Mouse (Mus musculus): ENCODE data around the gene S100a3. TPM values are rescaled to one million over a fixed set of nuclear protein-coding genes. Genes with fewer than 3 reads are reported as not detected.

S100a3 gene
- polyA plus RNA-seq, 1 experiment = not detected

DNA sequence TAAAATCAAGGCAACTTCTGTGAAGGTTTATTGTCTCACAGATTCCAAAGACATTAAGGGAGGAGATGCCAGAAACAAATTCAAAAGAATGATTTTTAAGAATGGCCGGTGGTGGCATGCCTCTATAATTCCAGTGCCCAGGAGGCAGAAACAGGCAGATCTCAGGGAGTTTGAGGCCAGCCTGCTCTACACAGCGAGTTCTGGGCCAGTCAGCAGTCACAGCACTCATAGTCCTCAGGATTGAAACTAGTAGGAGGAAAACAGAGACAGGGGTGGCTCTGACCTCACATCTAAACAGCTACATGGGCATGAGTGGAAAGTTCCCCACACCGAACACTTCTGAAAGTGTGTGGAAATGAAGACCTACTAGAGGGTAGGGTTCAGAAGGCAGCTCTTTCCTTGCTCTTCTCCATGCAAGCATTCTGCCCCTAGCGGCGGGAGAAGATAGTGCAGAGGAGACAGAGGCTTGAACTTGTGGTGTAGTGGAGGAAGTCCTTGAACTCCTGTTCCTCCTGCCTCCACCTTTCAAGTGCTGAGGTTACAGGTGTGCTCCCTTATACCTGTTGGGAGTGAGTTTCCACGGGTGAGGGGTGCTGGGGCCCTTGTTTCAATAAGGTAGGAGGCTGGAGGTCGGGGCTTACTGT is 79.3 kb downstream of the S100a3 start:
- H3K4me1 ChIP-seq (ENCODE audit: control insufficient read depth, insufficient read depth, low read length) = no peaks in the 10 kb centered on the region
- no peak overlapping the region for H3K27ac ChIP-seq (ENCODE audit: control insufficient read depth, insufficient read depth, low read depth, low read length)
- H3K27me3 ChIP-seq (ENCODE audit: control insufficient read depth, insufficient read depth, low read length) = no peaks in the 10 kb centered on the region
- no peak overlapping the region for H3K4me3 ChIP-seq (ENCODE audit: control insufficient read depth, low read depth, low read length)
- H3K36me3 ChIP-seq (ENCODE audit: control insufficient read depth, insufficient read depth, low read length) = no peaks in the 10 kb centered on the region
- no peak for TF ChIP-seq POLR2A (IDR thresholded peaks at IDR 0.05; ENCODE audit: control insufficient read depth, low read depth, low read length)
- peak; percentile 67; the same call in 1 of the 2 replicates for TF ChIP-seq CTCF (IDR thresholded peaks at IDR 0.05; ENCODE audit: control insufficient read depth, insufficient read depth, insufficient replicate concordance, low read depth, low read length)

- Histone ChIP-seq H3K4me3 (ENCODE audit: control insufficient read depth, low read depth, low read length) (no peak overlapping the region), H3K27ac (ENCODE audit: control insufficient read depth, insufficient read depth, low read depth, low read length) (no peak overlapping the region)
- no peak for TF ChIP-seq CTCF (IDR thresholded peaks at IDR 0.05; ENCODE audit: control insufficient read depth, insufficient read depth, insufficient replicate concordance, low read depth, low read length)
- no peak for TF ChIP-seq POLR2A (IDR thresholded peaks at IDR 0.05; ENCODE audit: control insufficient read depth, low read depth, low read length)
These were observed 80.6 kb downstream of the S100a3 start for GRCm38 (mm10) chr3:90640981-90641380.

DNA sequence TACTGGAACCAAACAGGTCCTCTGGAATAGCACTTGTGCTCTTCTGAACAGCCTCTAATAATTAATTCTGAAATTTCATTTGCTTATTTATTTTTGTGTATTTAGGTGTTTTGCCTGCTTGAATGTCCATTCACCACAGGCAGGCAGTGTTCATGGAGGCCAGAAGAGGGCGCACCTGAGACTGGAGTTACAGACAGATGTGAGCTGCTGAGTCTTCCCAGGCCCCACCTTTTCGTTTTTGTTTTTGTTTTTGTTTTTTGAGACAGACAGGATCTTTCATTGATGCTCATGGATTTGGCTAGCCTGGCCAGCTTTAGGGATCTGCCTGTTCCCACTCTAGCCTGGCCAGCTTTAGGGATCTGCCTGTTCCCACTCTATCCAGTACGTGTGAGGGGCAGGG is 83.8 kb downstream of the S100a3 start:
- peak; percentile 70; the same call in 1 of the 2 replicates for TF ChIP-seq CTCF (IDR thresholded peaks at IDR 0.05; ENCODE audit: control insufficient read depth, insufficient read depth, insufficient replicate concordance, low read depth, low read length)
- TF ChIP-seq POLR2A (IDR thresholded peaks at IDR 0.05; ENCODE audit: control insufficient read depth, low read depth, low read length) = no peak
- H3K4me3 ChIP-seq (ENCODE audit: control insufficient read depth, low read depth, low read length) = no peak overlapping the region
- H3K36me3 ChIP-seq (ENCODE audit: control insufficient read depth, insufficient read depth, low read length) = no peaks in the 10 kb centered on the region
- no peak overlapping the region for H3K27ac ChIP-seq (ENCODE audit: control insufficient read depth, insufficient read depth, low read depth, low read length)
- H3K27me3 ChIP-seq (ENCODE audit: control insufficient read depth, insufficient read depth, low read length) = no peaks in the 10 kb centered on the region
- H3K4me1 ChIP-seq (ENCODE audit: control insufficient read depth, insufficient read depth, low read length) = no peaks in the 10 kb centered on the region

More at GRCm38 (mm10) chr3:90640981-90641380, 80.6 kb downstream of the S100a3 start:
- no peaks in the 10 kb centered on the region for H3K36me3 ChIP-seq (ENCODE audit: control insufficient read depth, insufficient read depth, low read length)
- no peaks in the 10 kb centered on the region for H3K27me3 ChIP-seq (ENCODE audit: control insufficient read depth, insufficient read depth, low read length)
- no peaks in the 10 kb centered on the region for H3K4me1 ChIP-seq (ENCODE audit: control insufficient read depth, insufficient read depth, low read length)

- H3K36me3 ChIP-seq (ENCODE audit: control insufficient read depth, insufficient read depth, low read length) = no peaks in the 10 kb centered on the region
- H3K27me3 ChIP-seq (ENCODE audit: control insufficient read depth, insufficient read depth, low read length) = no peaks in the 10 kb centered on the region
- TF ChIP-seq CTCF (IDR thresholded peaks at IDR 0.05; ENCODE audit: control insufficient read depth, insufficient read depth, insufficient replicate concordance, low read depth, low read length) = no peak
- no peak for TF ChIP-seq POLR2A (IDR thresholded peaks at IDR 0.05; ENCODE audit: control insufficient read depth, low read depth, low read length)
- H3K4me3 ChIP-seq (ENCODE audit: control insufficient read depth, low read depth, low read length) = no peak overlapping the region
- no peaks in the 10 kb centered on the region for H3K4me1 ChIP-seq (ENCODE audit: control insufficient read depth, insufficient read depth, low read length)
- no peak overlapping the region for H3K27ac ChIP-seq (ENCODE audit: control insufficient read depth, insufficient read depth, low read depth, low read length)
These were observed 86.9 kb downstream of the S100a3 start for GRCm38 (mm10) chr3:90647291-90647690.

- Histone ChIP-seq H3K36me3 (ENCODE audit: control insufficient read depth, insufficient read depth, low read length) (no peaks in the 10 kb centered on the region), H3K27ac (ENCODE audit: control insufficient read depth, insufficient read depth, low read depth, low read length) (no peak overlapping the region), H3K4me1 (ENCODE audit: control insufficient read depth, insufficient read depth, low read length) (no peaks in the 10 kb centered on the region), H3K27me3 (ENCODE audit: control insufficient read depth, insufficient read depth, low read length) (no peaks in the 10 kb centered on the region), H3K4me3 (ENCODE audit: control insufficient read depth, low read depth, low read length) (no peak overlapping the region)
- TF ChIP-seq CTCF (IDR thresholded peaks at IDR 0.05; ENCODE audit: control insufficient read depth, insufficient read depth, insufficient replicate concordance, low read depth, low read length) (no peak), POLR2A (IDR thresholded peaks at IDR 0.05; ENCODE audit: control insufficient read depth, low read depth, low read length) (no peak)
These were observed 88.6 kb downstream of the S100a3 start for GRCm38 (mm10) chr3:90648981-90649380.

DNA sequence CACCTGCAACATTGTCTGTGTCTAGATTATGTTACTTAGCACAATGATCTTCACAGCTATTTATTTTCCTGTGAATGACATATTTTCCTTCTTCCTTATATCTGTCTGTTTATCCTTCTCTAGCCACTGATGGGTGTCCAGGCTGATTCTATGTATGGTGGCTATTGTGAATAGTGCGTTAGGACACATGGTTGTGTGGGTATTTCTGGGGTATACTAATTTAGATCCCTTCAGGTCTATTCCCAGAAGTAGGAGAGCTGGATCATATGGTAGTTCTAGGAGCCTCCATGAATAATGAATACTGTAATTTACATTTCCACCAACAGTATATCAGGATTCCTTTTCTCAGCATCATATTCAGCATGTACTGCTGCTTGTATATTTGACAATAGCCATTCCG is 89.5 kb downstream of the S100a3 start:
- Histone ChIP-seq H3K27ac (ENCODE audit: control insufficient read depth, insufficient read depth, low read depth, low read length) (no peak overlapping the region), H3K27me3 (ENCODE audit: control insufficient read depth, insufficient read depth, low read length) (no peaks in the 10 kb centered on the region), H3K36me3 (ENCODE audit: control insufficient read depth, insufficient read depth, low read length) (no peaks in the 10 kb centered on the region), H3K4me3 (ENCODE audit: control insufficient read depth, low read depth, low read length) (no peak overlapping the region), H3K4me1 (ENCODE audit: control insufficient read depth, insufficient read depth, low read length) (no peaks in the 10 kb centered on the region)
- TF ChIP-seq CTCF (IDR thresholded peaks at IDR 0.05; ENCODE audit: control insufficient read depth, insufficient read depth, insufficient replicate concordance, low read depth, low read length) (no peak), POLR2A (IDR thresholded peaks at IDR 0.05; ENCODE audit: control insufficient read depth, low read depth, low read length) (no peak)

Other genes starting within 250 kb of the S100a3 start
- 17.9 and 18.9 TPM in 2 replicates for gene Slc27a3, start 170.6 kb upstream of the S100a3 start, polyA plus RNA-seq (2012; rRNA removed)
- 18.3 and 19.1 TPM in 2 replicates for gene Ints3, start 127.0 kb upstream of the S100a3 start, polyA plus RNA-seq (2012; rRNA removed)
- 54.5 and 64.8 TPM in 2 replicates for gene Npr1, start 94.7 kb upstream of the S100a3 start, polyA plus RNA-seq (2012; rRNA removed)
- gene Ilf2, start 84.5 kb upstream of the S100a3 start, polyA plus RNA-seq (2012; rRNA removed) = 30.8 and 33.2 TPM in 2 replicates
- gene Snapin, start 69.5 kb upstream of the S100a3 start, polyA plus RNA-seq (2012; rRNA removed) = 33.5 and 42.2 TPM in 2 replicates
- gene Chtop, start 51.1 kb upstream of the S100a3 start, polyA plus RNA-seq (2012; rRNA removed) = 51.5 and 53.5 TPM in 2 replicates
- 16.8 and 17.6 TPM in 2 replicates for gene S100a1, start 46.2 kb upstream of the S100a3 start, polyA plus RNA-seq (2012; rRNA removed)
- 2.9 and 3.2 TPM in 2 replicates for gene S100a13, start 46.1 kb upstream of the S100a3 start, polyA plus RNA-seq (2012; rRNA removed)
- 0.76 TPM in 1 of 2 replicates, not detected in the other for gene S100a14, start 33.7 kb upstream of the S100a3 start, polyA plus RNA-seq (2012; rRNA removed)
- gene S100a16, start 23.3 kb upstream of the S100a3 start, polyA plus RNA-seq (2012; rRNA removed) = 2.9 and 7.7 TPM in 2 replicates
- not detected in 2 replicates for gene S100a2, start 29.7 kb downstream of the S100a3 start, polyA plus RNA-seq (2012; rRNA removed)
- gene Gm42674, start 41.3 kb downstream of the S100a3 start, polyA plus RNA-seq (2012; rRNA removed) = not detected in 2 replicates
- gene S100a4, start 43.2 kb downstream of the S100a3 start, polyA plus RNA-seq (2012; rRNA removed) = 0.96 and 1.9 TPM in 2 replicates
- not detected in 2 replicates for gene S100a5, start 47.9 kb downstream of the S100a3 start, polyA plus RNA-seq (2012; rRNA removed)
- 13.0 and 20.8 TPM in 2 replicates for gene S100a6, start 52.3 kb downstream of the S100a3 start, polyA plus RNA-seq (2012; rRNA removed)
- gene S100a7a, start 93.4 kb downstream of the S100a3 start, polyA plus RNA-seq (2012; rRNA removed) = 0.07 TPM in 1 of 2 replicates, not detected in the other
- not detected in 2 replicates for gene S100a8, start 108.4 kb downstream of the S100a3 start, polyA plus RNA-seq (2012; rRNA removed)
- not detected in 2 replicates for gene S100a9, start 135.1 kb downstream of the S100a3 start, polyA plus RNA-seq (2012; rRNA removed)
- gene Pglyrp4, start 166.3 kb downstream of the S100a3 start, polyA plus RNA-seq (2012; rRNA removed) = 3.1 and 3.3 TPM in 2 replicates
- not detected in 2 replicates for gene Gm5849, start 217.3 kb downstream of the S100a3 start, polyA plus RNA-seq (2012; rRNA removed)